Mouse (Mus musculus): Measurements from ENCODE around the gene Sp2.

The Sp2 gene

DNA sequence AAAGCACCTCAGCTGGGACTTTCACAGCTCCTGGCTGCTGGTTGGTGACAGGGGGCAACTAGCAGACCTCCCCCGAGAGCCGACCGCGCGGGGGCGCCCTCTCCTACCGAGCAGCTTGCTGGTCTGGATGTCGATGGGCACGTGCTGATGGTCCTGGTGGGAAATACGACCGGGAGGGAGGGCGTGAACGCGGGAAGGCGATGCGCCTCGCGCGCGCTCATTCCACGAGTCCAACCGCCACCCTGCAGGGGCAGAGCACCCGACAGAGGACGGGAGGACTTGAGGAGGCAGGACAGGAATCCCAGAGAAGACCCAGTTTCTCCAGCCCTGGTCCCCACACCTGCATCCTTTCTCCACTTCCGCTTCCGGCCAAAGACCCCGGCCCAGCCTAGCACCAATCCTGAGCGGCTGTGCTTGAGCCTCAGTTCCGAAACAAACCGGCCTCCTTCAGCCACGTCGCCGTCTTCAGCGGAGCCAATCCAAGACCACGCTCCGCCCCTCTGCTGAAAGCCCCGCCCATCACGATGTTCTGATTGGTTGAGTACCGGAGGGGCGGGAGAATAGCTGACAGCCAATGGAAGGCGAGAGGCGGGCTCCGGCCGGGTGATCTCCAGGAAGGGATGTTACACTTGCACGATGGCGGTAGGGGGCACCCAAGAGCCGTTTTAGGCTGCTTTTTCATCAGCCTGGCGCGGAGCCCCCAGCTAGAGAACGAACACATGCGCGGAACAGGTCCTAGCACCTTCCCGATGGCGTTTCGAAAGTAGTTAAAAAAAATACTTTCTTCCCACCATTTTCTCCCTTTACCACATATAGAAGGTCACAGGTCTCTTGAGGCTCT lies 66.5 kb downstream of the Sp2 start, which contains the start of gene Cdk5rap3:
Gene Cdk5rap3, minus strand, starts transcription at position 453 of the 841 bp plus-strand sequence.
- peak; percentile 97 to 99 for DNase-seq (ENCODE audit: low read depth in 1 of 2, low spot score in 2 of 2)

DNA sequence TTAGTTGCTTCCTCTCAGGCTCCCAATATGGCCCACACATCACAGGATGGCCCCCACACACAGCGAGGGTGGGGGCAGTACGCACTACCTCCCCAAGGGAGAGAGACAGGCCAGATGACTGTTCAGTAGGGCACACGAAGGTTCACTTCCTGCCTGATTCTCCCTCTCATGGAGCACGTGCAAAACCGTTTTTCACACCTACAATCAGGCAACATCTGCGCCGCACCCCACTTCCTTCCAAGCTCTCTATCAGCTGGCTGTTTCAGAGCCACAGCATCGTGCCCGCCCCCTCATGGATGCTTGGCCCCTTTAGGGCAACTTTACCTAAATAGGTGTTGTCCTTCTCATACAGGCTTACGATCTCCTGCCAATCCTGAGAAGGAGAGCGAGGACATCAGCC lies 70.1 kb downstream of the Sp2 start:
- DNase-seq (ENCODE audit: low read depth in 1 of 2, low spot score in 2 of 2), result no peak

DNA sequence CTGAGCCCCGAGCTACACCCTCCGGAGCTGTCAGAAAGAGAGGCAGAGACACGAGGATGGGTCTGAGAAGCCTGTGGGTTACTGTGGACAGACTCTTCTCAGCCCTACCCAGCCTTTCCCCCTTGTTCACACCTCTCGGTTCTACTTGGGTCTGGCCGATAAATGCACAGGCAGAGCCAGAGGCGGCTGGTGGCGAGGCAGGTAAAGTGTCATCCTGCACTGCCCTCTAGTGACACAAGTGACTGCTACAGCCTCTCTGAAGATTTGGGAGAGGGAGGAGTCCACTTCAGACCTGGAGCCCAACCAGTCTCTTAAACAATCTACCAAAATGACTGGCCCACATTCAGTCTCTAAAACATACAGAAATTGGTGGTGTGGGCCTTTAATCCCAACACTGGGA lies 72.8 kb downstream of the Sp2 start:
- peak; percentile 28 to 50 for DNase-seq (ENCODE audit: low read depth in 1 of 2, low spot score in 2 of 2)

DNA sequence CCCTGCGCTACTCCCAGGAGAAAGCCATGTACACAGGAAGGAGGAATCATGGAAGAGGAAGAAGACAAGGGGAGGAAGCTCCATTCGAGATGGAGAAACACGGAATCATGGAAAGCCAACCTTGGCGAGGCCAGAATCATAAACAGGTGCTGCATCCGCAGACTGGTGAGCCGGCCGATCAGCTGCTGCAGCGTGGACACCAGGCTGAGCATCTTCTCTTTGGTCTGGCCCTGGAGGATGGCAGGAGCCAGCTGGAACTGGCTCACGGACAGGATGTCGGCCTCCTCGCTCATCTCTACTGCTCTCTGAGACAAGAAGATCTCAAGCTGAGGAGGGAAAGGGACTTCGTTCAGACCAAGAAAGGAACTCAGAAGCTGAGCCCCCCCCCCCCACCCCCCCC lies 74.2 kb downstream of the Sp2 start:
- DNase-seq (ENCODE audit: low read depth in 1 of 2, low spot score in 2 of 2), result no peak

DNA sequence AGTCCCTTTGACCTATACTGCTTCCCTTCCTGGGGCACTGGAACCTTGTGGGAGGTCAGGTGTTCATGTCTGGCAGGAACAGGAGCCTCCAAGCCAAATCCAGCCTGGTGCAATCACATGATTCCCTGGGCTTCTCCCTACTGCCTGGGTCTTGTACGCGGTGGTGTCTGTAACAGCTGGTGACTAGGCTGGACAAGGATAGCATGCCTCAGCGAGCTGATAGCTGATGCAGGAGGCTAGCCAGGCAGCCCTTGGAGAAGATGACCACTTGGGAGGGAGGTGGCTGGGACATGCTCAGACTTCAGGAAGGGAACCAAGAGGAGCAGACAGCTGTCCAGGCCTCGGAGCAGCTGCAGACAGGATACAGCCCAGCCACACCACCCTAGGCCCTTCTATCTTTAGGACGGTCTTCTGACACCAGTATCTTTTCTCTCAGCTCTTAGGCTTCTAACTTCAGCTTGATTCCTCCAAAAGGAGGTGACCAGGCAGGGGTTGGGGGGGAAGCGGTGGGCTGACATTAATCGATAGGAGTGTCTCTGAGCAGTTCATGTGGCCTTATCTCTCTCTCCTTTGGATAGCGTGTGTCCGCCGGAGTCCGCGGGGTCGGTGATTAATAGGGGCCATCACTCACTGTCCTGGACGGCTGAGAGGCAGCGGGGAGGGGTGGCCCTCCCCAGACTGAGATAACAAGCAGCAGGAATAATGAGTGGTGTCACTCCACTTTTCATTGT lies 76.2 kb downstream of the Sp2 start:
- DNase-seq (ENCODE audit: low read depth in 1 of 2, low spot score in 2 of 2), result no peak

All from monocyte, adult 2 months (primary cell).